Mouse (Mus musculus) urinary bladder, postnatal 36 days (tissue): ENCODE data around the gene Optc.

Experiments used
- DNase-seq, 2 experiments: peaks; one replicate each; pipeline ENCODE4 v3.0.0; 2022; ENCODE audit warnings: low spot score in 2 of 2, mixed read lengths in 1 of 2

Gene Optc

DNA sequence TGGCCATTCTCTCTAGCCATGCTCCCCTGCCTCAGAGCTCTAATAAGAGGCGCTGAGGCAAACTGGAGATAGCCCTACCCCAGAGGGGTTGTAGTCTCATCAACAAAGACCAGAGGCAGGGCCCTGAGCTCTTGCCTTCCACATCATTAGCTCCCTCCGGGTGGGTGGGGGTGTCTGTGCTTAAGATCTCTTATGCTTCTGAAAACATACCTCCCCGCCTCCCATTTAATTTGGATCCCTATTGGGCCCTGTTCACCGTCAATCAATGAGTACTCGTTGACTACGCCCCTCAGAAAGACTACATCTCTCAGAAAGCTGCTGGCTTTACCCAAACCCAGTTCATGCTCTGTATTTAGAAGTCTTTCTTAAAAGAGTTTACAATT lies 10.3 kb upstream of the Optc start:
- DNase-seq = peak in 1 of 2 experiments; percentile 31

DNA sequence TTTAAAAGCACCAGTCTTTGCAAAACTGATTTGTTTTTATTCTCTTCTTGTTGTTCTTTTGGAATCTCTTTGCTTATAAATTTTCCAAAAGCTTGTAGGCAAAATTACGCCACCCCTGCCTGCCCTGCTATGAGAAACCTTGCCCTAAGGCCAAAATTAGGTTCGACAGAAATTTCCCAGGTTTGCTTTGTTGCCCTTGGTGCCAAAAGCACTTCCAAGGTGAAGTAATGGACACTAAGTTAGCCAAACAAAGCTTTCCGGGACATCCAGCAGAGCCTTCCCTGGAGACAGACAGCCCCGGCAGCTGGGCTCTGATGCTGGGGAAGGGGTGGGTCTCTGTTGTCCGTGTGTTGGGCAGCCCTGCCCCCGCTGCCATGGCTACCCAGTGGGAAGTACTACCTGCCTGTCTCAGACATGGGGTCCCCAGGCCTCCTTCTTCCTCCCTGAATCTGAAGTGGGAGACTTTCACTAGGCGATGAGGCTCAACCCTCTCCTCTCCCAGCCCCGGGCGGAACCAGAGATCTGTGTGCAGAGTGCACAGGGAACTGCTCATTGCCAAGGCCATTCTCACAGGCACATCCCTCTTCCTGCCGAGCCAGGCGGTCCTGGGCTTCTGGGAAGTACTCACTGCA lies 9.8 kb upstream of the Optc start:
- peak; percentile 35 to 62 for DNase-seq

DNA sequence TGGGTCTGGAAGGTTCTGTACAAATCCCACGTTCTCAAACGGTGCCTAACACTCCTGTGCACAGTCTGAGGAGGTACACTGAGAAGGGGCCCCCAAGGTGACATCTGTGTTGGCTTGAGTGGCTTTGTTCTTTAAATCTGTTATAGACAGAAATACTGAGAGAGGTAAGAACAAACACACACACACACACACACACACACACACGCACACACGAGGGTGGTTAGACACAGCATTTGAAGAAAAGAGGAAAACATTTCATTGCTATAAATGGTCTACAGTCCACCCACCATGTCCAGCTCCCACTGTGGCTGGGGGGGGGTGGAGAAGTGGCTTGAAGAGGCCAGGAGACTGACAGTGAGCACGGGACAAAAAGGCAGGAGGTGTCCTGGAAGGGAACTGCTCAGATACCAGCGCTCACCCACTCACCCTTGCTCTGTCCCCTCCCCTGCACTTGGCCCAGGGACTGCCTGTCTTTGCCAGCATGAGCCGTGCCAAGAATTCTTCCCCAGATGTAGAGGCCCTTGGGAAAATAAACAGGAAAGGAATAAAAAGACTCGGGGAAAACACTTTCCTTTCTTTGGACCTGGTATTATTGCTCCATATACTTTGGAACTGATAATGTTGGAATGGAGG lies 8.0 kb upstream of the Optc start:
- DNase-seq = peak; percentile 62 to 86

DNA sequence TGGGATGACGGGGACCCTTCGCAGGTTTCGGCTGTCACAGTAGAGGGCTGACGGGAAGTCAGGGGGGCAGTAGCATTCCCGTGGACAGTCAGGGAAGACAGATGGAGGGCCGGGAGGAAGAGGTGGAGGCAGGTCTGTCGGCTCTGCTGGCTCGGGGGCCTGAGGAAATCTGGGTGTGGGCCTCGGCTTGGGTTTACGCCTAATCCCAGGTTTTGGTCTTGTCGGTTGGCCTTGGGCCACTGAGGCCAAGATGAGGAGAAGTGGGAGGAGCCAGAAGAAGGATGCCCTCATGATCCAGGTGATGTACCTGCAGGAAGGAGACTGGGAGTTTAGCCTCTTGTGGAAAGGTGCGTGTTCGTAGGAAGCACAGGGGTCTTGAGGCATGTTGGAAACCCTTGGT lies 7.3 kb upstream of the Optc start:
- no peak for DNase-seq

DNA sequence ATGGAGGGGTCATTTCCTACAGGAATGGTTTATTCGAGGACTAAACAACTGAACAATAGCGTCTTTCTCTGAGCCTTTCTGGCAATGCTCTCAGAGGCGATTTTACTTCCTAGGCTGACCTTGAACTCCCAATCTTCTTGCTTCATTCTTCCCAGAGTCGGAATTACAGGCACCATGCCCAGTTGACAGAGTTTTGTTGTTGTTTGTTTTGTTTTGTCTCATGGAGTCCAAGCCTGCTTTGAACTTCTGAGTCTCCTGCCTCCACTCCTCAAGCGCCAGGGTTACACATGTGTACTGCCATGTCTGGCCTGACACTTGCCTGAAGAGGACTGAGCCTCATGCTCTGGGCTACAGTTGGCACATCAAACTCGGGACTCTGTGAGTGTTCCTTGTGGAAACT lies 5.2 kb upstream of the Optc start:
- no peak for DNase-seq

DNA sequence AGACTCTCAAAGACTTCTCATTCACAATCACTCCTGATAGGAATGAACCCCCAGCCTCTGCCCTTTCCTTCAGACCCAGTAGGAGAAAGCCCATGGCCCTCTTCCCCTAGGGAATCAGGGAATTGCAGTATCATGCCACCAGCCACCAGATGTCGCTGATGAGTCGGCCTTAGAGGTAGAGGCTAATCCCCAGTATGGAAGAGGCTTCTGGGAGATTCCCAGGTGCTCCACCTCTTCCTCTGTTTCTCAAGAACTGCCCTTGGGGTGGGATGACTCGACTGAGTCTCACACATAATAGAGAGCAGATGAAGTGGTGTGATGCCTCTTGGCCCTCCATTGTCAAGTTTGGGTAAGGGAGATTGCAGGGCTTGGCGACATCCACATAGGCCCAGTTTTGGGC lies 3.7 kb upstream of the Optc start:
- peak; percentile 51 to 67 for DNase-seq

- no peak for DNase-seq
These were observed 3.2 kb upstream of the Optc start for GRCm38 (mm10) chr1:133911008-133911407.

GRCm38 (mm10) chr1:133910108-133910507 lies 2.3 kb upstream of the Optc start:
- DNase-seq = no peak

DNA sequence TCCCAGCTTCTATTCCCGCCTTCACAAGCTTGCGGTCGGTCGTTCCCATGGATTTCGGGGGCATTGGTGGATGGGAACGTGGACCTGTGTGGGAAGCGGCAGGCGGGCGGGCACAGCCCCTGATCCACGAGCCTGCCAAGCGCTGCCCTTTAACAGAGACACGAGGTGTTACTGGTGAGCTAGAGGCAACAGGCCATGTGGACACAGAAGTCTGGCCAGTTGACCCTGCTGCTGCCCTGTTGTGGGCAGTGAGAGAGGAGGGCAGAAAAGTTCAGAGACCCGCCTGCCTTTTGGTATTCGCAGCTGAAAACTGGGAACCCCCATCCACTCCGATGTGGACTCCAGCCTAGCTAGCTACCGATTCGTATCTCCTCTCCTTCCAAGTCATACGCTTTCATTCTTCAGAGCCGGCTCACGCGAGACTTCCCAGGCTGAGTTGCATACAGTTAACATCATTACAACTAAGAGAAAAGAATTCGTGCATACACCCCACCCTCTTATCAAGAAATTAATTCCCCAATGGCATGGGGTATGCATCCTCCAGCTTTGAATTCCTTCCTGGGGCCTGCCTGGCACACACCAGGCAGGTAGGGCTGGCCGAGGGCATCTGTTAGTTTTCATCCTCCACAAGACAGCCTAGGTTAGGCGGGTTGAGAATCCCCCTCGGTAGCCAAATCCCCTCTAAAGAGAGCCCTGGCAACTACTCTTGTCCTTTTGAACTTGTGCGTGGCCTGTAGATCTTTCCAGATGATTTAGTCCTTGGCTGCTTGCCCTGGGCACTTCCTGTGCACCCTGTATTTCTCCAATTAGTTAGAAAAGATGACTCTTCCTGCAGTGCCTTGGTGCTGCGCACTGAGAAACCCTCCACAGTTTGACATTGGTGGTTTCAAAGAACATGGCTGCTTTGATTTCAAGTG lies 1.1 kb upstream of the Optc start:
- DNase-seq = no peak

GRCm38 (mm10) chr1:133906420-133906819 lies 1.4 kb downstream of the Optc start:
- no peak for DNase-seq

GRCm38 (mm10) chr1:133900825-133901224 lies 7.0 kb downstream of the Optc start:
- DNase-seq = no peak

GRCm38 (mm10) chr1:133899043-133899542 lies 8.7 kb downstream of the Optc start:
- no peak for DNase-seq

DNA sequence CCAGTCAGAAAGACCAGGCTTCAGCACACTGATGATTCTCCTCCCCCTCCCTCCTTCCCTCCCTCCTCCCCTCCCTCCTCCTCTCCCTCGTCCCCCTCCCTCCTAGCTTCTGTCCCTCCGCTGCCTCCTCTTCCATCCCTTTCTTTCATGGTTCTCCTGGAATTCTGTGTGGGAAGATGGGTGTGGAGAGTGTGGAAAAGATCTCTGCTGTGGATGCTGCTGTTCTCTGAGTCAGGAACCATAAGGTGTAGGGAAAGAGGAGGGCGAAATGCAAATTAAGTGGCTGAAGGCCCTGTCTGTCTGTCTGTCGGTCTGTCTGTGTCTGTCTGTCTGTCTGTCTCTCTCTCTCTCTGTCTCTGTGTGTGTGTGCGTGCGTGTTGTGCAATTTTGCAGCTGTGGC lies 10.5 kb downstream of the Optc start:
- no peak for DNase-seq

DNA sequence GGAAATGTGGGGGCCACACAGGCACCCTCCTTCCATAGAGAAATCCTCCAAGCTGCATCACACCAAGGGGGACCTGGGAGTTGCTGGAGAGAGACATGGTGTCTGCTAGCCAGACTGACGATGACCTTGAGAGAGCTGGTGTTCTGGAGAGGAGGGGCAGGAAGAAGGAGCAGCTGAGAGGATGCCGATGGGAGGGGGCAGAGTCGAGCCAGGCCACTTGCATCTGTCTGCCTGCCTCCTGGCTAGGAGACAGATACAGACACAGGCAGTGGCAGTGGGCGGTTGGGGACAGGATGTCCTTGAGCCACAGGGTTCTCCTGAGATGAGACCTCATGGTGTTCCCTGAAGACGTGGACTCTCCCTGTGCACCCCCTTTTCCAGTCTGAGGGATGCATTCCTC lies 16.3 kb downstream of the Optc start:
- no peak for DNase-seq

GRCm38 (mm10) chr1:133889949-133890598 lies 17.7 kb downstream of the Optc start:
- no peak for DNase-seq

DNA sequence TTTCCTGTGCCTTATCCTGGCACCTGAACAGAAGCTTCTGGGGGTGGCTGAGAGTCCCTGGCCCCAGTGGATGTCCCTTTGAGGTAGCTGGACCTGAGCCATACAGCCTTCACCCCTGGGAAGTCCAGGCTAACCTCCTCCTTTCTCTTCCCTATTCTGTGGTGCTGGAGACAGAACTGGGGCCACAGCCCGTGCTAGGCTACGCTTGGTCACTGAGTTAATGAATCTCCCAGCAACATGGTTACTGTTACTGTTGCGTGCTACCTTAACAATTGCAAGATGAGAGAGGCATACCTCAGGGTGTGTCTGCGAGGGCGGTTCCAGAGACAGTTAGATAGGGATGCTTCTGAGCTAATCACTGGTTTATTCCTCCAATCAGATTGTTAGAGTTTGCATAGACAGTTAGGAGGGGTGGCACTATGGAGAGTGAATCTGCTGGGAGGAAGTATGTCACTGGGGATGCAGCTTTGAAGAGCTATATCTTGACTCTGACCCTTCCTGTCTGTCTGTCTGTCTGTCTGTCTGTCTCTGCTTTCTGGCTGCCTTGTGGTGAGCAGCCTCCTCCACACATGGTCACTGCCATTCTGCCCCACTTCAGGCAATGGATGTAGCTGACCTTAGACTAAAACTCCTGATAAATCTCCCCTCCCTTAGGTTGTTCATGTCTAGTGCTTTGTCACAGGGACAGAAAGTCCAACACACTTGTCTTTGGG lies 20.1 kb downstream of the Optc start:
- DNase-seq = no peak

DNA sequence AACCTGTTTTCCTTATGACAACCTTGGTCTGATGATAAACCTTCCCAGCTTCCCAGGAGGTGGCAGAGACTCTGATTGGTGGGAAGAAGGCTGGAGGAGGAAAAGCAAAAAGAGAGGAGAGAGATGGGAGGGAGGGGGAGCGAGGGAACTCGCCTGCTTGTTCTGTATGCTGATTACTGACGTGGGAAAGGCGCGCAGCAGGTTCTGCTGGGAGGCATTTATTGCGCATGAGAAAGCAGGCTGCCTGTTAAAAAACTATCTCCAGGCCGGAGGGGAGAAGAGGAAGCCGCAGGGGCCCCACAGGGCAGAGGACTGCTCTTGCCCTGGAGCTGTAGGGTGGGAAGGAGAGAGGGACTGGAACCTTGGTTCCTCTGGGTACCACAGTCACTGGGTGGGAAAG lies 20.8 kb downstream of the Optc start:
- no peak for DNase-seq

- DNase-seq = no peak
These were observed 21.4 kb downstream of the Optc start for GRCm38 (mm10) chr1:133886431-133886830.

DNA sequence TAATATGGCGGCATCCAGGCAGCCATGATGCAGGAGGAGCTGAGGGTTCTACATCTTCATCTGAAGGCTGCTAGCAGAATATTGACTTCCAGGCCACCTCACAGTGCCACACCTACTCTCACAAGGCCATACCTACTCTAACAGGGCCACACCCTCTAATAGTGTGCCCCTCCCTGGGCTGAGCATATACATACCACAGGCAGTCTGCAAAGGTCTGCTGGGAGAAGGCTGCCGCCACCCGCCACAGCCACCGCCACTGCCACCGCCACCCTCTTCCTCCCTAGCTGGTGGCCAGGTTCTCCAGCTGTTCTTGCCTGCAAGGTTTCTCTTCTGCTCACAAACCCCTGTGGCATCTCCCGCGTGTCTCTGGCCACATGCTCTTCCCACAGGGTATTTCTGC lies 22.0 kb downstream of the Optc start:
- DNase-seq = no peak

GRCm38 (mm10) chr1:133884746-133885145 lies 23.1 kb downstream of the Optc start:
- no peak for DNase-seq

GRCm38 (mm10) chr1:133884090-133884489 lies 23.7 kb downstream of the Optc start:
- DNase-seq = no peak
